Mouse (Mus musculus) cerebellum, postnatal 36 days (tissue): ENCODE results near the gene Sema5a.
A peak's percentile ranks its signal among the peaks of the same experiment; 100 is the strongest.
"Not testable (repeated sequence)": the region's sequence is repeated elsewhere in the genome, so short reads cannot be mapped to it uniquely, and the experiment has no call there.

Experiments used
- DNase-seq, 2 experiments: peaks; one replicate each; pipeline ENCODE4 v3.0.0; 2021 to 2022; ENCODE audit warnings: mixed read lengths in 2 of 2

The Sema5a gene

DNA sequence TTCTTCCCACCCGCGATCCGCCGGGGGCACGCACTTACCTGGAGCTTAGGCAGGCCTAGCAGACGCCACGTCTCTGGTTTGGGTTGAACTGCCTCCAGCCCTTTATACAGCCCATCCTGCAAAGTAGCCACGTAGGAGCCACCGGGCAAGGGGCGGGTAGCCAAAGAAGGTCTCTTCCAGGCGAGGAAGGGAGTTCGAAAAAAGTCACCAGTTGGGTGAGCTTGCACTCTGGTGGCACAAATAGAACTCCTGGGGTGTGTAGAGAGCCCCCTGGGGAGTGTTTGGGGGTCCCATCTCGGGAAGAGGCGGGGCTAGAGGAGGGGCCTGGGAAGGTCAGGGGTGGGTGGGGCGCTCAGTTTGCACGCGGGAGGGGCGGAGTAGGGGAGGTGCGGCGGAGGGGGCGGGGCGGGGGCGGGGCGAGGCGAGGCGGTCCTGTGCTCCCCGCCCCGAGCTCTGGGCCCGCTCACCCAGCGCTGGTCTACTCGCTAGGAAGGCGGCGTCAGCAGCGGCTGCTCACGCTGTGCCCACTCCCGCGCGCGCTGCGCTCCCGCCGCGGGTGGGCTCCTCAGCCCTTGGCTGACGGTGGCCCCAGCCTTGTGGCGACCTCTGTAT lies at the start of gene Sema5a:
Gene Sema5a (plus strand): TSS at position 467 of the 612 bp plus-strand sequence.
- peak; percentile 45 to 60 for DNase-seq

DNA sequence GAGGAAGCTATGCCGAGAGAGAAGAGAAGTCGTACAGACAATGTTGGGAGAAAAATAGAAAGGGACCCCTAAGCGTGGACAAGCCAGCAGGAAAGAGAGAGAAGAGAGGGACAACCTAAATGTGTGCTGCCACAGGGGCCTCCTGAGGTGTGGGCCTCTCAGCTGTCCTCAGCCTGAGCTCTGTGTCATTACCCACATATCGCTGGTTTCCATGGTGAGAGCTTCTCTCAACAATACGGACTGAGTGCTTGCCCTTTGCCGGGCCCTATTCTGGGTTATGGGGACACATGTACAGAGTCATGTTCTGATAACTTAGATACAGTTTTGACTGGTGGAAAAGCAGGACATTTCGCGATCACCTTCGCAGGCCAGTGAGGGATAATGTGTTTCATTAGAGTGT lies 46.5 kb upstream of the Sema5a start:
- DNase-seq, result no peak

DNA sequence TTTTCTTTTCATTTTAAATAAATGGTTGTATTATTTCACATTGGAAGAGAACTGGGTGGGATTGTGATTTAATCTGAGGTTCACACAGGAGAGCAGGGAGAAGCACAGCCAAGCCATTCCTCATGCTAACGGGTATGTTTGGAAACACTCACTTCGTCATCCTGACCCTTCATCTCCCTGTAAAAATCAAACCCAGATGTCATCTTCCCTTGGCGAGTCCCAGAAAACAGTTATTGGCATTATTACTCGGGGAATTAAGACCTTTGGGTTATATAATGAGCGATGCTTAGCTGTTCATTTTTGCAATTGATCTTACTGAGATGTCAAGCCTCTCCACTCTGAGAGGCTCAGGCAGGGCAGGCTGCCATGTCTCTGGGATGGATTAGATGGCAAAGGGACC lies 46.0 kb upstream of the Sema5a start:
- no peak for DNase-seq

DNA sequence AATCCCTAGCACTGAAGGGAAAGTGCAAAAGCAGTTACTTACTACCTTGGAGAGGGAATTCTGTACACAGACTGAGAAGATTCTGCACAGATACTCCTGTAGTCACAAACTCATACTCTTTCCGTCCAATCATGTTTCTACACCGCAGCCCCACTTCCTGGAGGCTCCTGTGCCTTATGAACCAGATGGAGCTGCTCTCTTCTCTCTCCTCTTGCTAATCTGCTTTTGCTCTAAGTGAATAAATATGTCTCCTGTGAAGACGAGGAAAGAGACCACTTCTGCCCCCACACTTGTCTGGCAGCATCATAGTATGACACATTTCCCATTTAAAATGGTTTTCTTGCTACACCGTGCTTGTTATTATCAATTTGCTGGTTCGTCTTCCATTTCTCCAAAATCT lies 41.4 kb upstream of the Sema5a start:
- DNase-seq, result no peak

- peak in 1 of 2 experiments; percentile 4 for DNase-seq
Measured at GRCm38 (mm10) chr15:32204908-32205307, 39.7 kb upstream of the Sema5a start.

- not testable (repeated sequence) for DNase-seq
Measured at GRCm38 (mm10) chr15:32214687-32215086, 29.9 kb upstream of the Sema5a start.

DNA sequence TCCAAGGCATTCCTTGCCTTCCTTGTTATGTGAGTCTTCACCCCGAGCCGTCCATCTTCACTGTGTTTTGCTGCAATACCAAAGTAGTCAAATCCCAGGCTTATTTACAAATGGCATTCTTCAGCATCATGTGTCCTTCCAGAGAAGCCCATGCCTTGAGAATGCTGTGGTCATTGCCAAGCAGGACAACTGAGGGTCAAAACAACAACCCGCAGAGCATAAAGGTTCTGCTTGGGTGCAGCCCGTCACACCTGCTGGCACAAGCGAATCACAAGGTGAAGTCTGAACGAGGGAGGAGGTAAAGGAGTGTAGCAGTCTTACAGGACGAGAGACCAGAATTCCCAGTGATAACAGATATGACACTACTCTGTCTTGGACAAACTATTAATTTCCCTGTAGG lies 21.6 kb upstream of the Sema5a start:
- no peak for DNase-seq

DNA sequence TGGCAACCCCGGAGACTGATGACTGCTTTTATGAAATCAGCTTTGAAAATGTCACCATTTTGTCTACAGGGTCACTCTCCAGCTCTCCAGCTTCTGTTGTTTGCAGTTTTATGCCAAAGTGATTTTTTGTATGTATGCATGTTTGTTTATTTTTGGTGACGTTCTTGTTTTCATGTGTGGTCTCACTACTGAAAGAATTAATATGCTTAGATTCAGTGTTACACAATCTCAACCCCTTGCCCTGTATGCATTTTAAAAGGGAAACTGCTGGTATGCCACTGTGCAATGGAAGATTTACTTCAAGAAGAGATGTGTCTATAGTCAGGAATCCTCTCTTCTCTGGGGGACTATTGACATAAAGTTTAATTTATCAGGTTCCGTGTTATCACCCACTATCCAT lies 19.2 kb upstream of the Sema5a start:
- DNase-seq, result no peak

DNA sequence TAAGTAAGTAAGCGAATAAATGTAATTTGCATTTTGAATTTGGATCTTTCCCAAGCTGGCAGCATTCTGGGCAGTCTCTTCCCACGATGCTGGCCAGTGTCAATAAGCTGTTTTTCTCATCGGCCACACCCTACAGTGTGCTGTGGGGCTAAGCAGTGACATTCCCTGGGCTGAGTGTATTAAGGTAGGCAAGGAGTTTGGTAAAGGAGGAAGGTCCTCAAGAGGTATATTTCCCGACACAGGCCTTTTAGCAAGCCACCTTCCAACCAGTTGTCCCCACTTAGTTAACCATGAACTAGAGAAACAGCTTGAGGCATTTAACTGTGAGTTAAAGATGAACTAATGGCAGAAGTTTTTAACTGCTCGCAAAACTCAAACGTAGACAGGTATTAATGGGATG lies 18.2 kb upstream of the Sema5a start:
- DNase-seq, result no peak

- DNase-seq, result no peak
Measured at GRCm38 (mm10) chr15:32226888-32227395, 17.7 kb upstream of the Sema5a start.

- no peak for DNase-seq
Measured at GRCm38 (mm10) chr15:32230066-32230465, 14.5 kb upstream of the Sema5a start.

GRCm38 (mm10) chr15:32232189-32232588 lies 12.4 kb upstream of the Sema5a start:
- no peak for DNase-seq

DNA sequence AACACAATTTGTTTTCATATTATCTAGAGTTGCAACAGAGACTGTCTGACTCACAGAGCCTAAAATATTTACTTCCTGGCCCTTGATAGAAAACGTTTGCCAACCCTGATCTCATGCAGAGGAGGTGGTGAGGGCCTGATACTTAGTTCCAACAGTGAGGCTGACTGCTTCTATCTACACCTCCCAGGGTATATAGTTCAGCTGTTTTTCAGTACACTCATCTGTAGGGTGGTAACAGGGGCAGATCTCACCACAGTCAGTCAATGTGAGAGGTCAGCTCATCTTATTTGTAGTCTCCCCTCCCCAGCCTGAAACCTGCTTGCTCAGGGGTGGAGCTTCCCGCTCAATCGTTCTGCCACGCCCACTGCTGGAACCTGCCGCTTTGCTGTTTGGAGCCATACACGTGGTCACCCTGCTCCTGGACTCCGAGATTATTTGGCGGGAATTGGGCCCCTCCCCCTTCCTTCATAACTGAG lies 11.9 kb upstream of the Sema5a start:
- not testable (repeated sequence) for DNase-seq

DNA sequence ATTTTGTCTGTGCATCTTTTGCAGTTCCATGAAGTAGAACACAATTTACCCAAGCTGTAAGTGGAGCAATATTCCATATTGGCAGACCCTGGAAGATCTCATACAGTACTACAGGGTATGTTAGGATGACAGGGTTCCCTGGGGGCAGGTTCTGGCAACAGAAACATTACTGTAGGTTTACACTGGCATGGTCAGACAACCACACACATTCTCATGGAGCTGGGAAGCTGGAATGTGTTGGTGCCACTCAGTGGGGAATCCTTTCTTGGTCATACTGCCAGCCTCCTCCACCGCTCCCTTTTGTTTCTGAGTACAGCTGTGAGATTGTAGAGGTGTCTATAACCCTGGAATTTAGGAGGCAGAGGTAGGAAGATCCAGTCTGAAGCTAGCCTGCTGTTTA lies 11.2 kb upstream of the Sema5a start:
- no peak for DNase-seq

- no peak for DNase-seq
Measured at GRCm38 (mm10) chr15:32239099-32239498, 5.5 kb upstream of the Sema5a start.

- no peak for DNase-seq
Measured at GRCm38 (mm10) chr15:32240159-32240558, 4.5 kb upstream of the Sema5a start.

DNA sequence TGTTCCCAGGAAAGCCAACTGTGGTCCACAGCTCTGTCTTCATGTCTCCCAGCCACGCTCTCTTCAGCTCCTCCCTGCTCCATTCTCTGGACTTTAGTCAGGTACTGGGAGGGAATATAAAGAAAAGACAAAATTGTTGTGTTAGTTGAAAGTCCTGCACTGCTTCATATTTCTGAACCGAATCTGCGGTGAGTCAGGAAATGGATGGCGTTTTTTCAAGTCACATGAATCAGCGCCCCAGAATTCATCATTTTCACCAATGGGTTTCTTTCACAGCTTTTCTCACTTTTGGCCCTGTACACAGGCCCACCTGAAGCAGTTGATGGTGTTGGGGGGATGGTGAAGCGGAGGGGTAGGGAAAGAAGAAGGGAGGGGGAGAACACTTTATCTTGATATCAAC lies 2.9 kb upstream of the Sema5a start:
- DNase-seq, result no peak

DNA sequence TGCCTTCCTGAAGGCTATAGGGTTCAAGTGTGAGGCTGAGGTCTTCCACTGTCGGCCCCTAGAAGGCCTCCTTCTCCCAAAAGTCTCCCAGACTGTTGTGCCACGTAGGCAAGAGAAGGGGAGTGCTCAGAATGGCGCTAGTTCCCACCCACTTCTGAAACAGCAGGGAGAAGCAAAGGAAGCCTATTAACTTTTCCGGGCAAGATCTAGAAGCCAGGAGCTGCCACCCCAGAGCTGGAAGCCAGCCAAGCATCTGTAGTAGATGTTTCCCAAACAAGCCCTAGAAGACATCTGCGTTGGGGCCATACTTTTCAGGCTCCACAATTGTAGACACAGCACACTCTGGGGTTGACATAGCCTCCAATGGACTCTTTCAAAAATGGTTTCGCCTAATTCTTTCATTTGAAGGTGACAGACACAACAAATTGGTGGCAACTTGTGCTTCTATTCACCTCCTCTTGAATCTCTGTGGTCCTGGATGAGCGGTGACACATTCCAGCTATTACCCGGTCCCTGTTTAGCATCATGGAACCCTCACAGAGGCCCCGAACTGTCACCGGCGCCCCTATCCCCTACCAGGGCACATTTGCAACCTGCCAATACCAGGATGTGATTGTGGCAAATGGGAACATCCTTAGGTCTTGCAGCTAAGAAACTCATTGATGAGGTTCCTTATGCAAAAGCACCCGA lies 1.4 kb upstream of the Sema5a start:
- no peak for DNase-seq

DNA sequence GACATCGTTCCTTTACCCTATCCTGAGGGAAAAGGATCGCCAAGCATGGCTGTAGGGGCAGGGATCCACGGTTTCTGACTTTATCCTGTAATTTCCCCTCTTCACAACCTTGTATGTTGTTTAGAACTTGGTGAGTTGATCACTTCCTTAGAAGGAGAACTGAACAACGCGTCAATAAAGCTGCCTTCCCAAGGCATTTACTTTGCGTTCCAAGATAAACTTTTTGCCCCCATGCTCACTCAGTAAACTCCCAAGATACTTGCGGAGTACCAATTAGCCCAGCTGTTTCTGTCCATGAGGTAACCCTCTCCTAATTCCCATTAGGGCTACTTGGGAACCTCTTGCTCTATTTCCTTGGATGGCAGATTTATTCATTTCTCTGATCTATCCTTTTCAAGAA lies 786 bp upstream of the Sema5a start:
- no peak for DNase-seq

DNA sequence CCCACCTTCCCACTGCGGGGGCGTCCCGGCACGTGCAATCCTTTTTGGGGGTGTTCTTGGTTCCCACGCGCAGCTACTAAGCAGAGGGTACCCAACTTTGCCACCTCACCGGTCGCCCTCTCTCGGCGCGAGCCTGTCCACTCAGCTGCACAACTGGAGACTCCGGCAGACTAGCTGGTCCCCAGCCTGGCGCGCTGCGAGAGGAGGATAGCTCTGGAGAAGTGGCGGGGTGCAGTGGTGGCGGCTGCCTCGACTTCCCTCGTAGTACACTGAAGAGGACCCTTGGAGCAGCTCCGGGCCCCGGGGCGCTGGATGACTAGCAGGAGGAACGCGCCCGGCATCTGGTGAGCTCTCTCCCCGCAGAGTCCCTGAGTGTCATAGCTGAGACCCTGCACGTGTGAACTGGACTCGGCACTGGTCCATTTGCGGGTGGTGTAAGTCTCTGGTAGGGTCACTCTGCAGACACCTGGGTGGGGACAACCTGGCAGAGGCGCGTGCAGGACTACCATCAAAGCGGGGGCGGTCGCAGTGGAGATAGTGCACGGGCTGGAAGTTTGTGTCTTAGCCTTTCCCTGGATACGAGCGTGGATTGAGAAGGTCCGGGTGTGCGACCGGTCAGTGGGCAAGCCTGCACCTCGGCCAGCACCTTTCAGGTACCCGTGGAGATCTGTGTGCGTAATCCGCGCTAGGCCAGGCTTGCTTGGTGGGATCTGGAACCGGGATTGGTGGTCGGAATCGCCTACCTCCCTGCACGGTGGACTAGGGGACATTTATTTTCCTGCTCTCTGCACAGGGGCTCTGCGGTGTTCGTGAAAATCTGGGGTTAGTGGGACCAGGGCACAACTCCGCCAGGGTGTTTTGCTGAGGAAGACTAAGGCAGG lies 586 bp downstream of the Sema5a start:
- DNase-seq, result peak; percentile 45 to 56

- DNase-seq, result peak; percentile 93 to 95
Measured at GRCm38 (mm10) chr15:32245837-32246670, 1.4 kb downstream of the Sema5a start.

- DNase-seq, result no peak
Measured at GRCm38 (mm10) chr15:32247281-32247680, 2.7 kb downstream of the Sema5a start.
